Mouse (Mus musculus): ENCODE results near the gene Gm436.

The Gm436 gene

GRCm38 (mm10) chr4:144686268-144686667 lies at the start of gene Gm436:
TSS of gene Gm436 (minus strand) at chr4:144686368.
- no peak for DNase-seq

GRCm38 (mm10) chr4:144721304-144721703 lies 35.1 kb upstream of the Gm436 start, which contains the start of gene Gm13178:
TSS of gene Gm13178 (minus strand) at chr4:144721404.
- DNase-seq, result no peak

- no peak for DNase-seq
These were observed 33.5 kb upstream of the Gm436 start for GRCm38 (mm10) chr4:144719691-144720090.

- DNase-seq, result no peak
These were observed 32.1 kb upstream of the Gm436 start for GRCm38 (mm10) chr4:144718288-144718687.

- no peak for DNase-seq
These were observed 47.9 kb downstream of the Gm436 start for GRCm38 (mm10) chr4:144638263-144638662.
